Mouse (Mus musculus) CH12.LX (cell line): ENCODE results near the gene Plce1. TPM values are rescaled to one million over a fixed set of nuclear protein-coding genes. Genes with fewer than 3 reads are reported as not detected.

ENCODE experiments used
- DNase-seq: peaks from one replicate; pipeline ENCODE4 v3.0.0-alpha.2; 2013; ENCODE audit errors: extremely low read depth
- H3K27ac ChIP-seq: 2 replicates; pipeline ENCODE4 v1.5.1; 2012; ENCODE audit warnings: low read depth, mild to moderate bottlenecking, control low read depth, moderate library complexity; ENCODE audit not compliant: insufficient read depth
- H3K27me3 ChIP-seq: replicated peaks from 2 replicates; pipeline ENCODE3; 2012; ENCODE audit warnings: inconsistent platforms
- H3K36me3 ChIP-seq, 2 experiments: replicated peaks in 1 of 2; 2 replicates each; pipeline versions ENCODE3 to v1.6.1; 2012; ENCODE audit warnings: inconsistent platforms in 1 of 2, low read length in 1 of 2, mild to moderate bottlenecking in 1 of 2, mixed read lengths in 1 of 2, moderate library complexity in 1 of 2; ENCODE audit not compliant: control insufficient read depth in 1 of 2, insufficient read depth in 1 of 2
- H3K4me1 ChIP-seq, 2 experiments: 2 replicates each; pipeline ENCODE4 v1.6.1; 2012; ENCODE audit warnings: inconsistent platforms in 1 of 2, moderate library complexity in 1 of 2; ENCODE audit not compliant: insufficient read depth in 2 of 2, control insufficient read depth in 1 of 2
- H3K4me2 ChIP-seq: 2 replicates; pipeline ENCODE4 v1.6.1; 2012; ENCODE audit warnings: low read depth, mild to moderate bottlenecking, control low read depth; ENCODE audit not compliant: poor library complexity, insufficient read depth, severe bottlenecking
- H3K4me3 ChIP-seq, 3 experiments: fragments of 150-350 bp in 1 of 3; sonication (generic) in 1 of 3; replicated peaks in 1 of 3; 2 replicates each; pipeline versions ENCODE3 to v1.5.1; 2011 to 2012; ENCODE audit warnings: low read depth in 2 of 3, low read length in 2 of 3, mild to moderate bottlenecking in 2 of 3, moderate library complexity in 2 of 3, control low read depth in 1 of 3, improper control_type of control experiment in 1 of 3, inconsistent platforms in 1 of 3, mixed read lengths in 1 of 3; ENCODE audit not compliant: poor library complexity in 1 of 3
- H3K79me2 ChIP-seq: replicated peaks from 2 replicates; pipeline ENCODE4 v1.6.1; 2012; ENCODE audit warnings: mild to moderate bottlenecking, moderate library complexity; ENCODE audit not compliant: control insufficient read depth, poor library complexity, insufficient read depth, severe bottlenecking; ENCODE audit errors: extremely low read depth
- H3K9ac ChIP-seq: 2 replicates; pipeline ENCODE4 v1.6.1; 2012; ENCODE audit warnings: low read depth, mild to moderate bottlenecking, control low read depth, moderate library complexity; ENCODE audit not compliant: insufficient read depth
- H3K9me3 ChIP-seq: replicated peaks from 2 replicates; pipeline ENCODE3; 2012; ENCODE audit warnings: low read length, inconsistent platforms, mixed read lengths
- BHLHE40 ChIP-seq: IDR thresholded peaks from 2 replicates; pipeline ENCODE4 v1.6.1; 2011; ENCODE audit warnings: mild to moderate bottlenecking, low read depth, low read length, improper control_type of control experiment
- CHD1 ChIP-seq: IDR thresholded peaks from 2 replicates; pipeline ENCODE4 v1.6.1; 2012; ENCODE audit warnings: low read depth, low read length, improper control_type of control experiment, inconsistent platforms
- ELF1 ChIP-seq: IDR thresholded peaks from 2 replicates; pipeline ENCODE4 v1.6.1; 2014; ENCODE audit warnings: low read depth, mild to moderate bottlenecking, inconsistent platforms, low read length, improper control_type of control experiment
- EP300 ChIP-seq: IDR thresholded peaks from 2 replicates; pipeline ENCODE4 v1.6.1; 2011; ENCODE audit warnings: low read length, improper control_type of control experiment
- IRF4 ChIP-seq: IDR thresholded peaks from 2 replicates; pipeline ENCODE4 v1.6.1; 2014; ENCODE audit warnings: low read depth, mild to moderate bottlenecking, inconsistent platforms, low read length, improper control_type of control experiment
- JUND ChIP-seq: conservative IDR thresholded peaks from 2 replicates; pipeline ENCODE4 v1.6.1; 2011; ENCODE audit warnings: low read depth, low read length, improper control_type of control experiment
- MAFK ChIP-seq: IDR thresholded peaks from 2 replicates; pipeline ENCODE4 v1.6.1; 2011; ENCODE audit warnings: low read length, improper control_type of control experiment; ENCODE audit not compliant: insufficient replicate concordance
- MAX ChIP-seq: IDR thresholded peaks from 2 replicates; pipeline ENCODE4 v1.6.1; 2011; ENCODE audit warnings: low read length, improper control_type of control experiment
- MAZ ChIP-seq: IDR thresholded peaks from 2 replicates; pipeline ENCODE4 v1.6.1; 2012; ENCODE audit warnings: low read depth, mild to moderate bottlenecking, inconsistent platforms, low read length, improper control_type of control experiment, moderate library complexity
- MEF2A ChIP-seq: IDR thresholded peaks from 2 replicates; pipeline ENCODE4 v1.6.1; 2014; ENCODE audit warnings: low read depth, mild to moderate bottlenecking, inconsistent platforms, low read length, improper control_type of control experiment, borderline replicate concordance
- NELFE ChIP-seq: IDR thresholded peaks from 2 replicates; pipeline ENCODE4 v1.6.1; 2011; ENCODE audit warnings: low read depth, low read length, improper control_type of control experiment
- PAX5 ChIP-seq: IDR thresholded peaks from 2 replicates; pipeline ENCODE4 v1.6.1; 2012; ENCODE audit warnings: low read length, inconsistent platforms, mixed read lengths
- POLR2AphosphoS2 ChIP-seq: IDR thresholded peaks from 2 replicates; pipeline ENCODE4 v1.6.1; 2011; ENCODE audit warnings: low read depth, low read length, improper control_type of control experiment
- RAD21 ChIP-seq: IDR thresholded peaks from 2 replicates; pipeline ENCODE4 v1.6.1; 2011; ENCODE audit warnings: low read depth, mild to moderate bottlenecking, low read length, improper control_type of control experiment, moderate library complexity
- RCOR1 ChIP-seq: conservative IDR thresholded peaks from 2 replicates; pipeline ENCODE4 v1.6.1; 2012; ENCODE audit warnings: low read depth, mild to moderate bottlenecking, inconsistent platforms, low read length, improper control_type of control experiment
- SIN3A ChIP-seq: IDR thresholded peaks from 2 replicates; pipeline ENCODE4 v1.6.1; 2012; ENCODE audit warnings: low read length, improper control_type of control experiment, inconsistent platforms
- SMC3 ChIP-seq: IDR thresholded peaks from 2 replicates; pipeline ENCODE4 v1.6.1; 2011; ENCODE audit warnings: low read depth, low read length, improper control_type of control experiment
- TCF12 ChIP-seq: IDR thresholded peaks from 2 replicates; pipeline ENCODE4 v1.6.1; 2014; ENCODE audit warnings: low read depth, mild to moderate bottlenecking, inconsistent platforms, low read length, improper control_type of control experiment
- USF1 ChIP-seq: IDR thresholded peaks from 2 replicates; pipeline ENCODE4 v1.6.1; 2014; ENCODE audit warnings: low read depth, mild to moderate bottlenecking, inconsistent platforms, low read length, improper control_type of control experiment
- USF2 ChIP-seq: conservative IDR thresholded peaks from 2 replicates; pipeline ENCODE4 v1.6.1; 2011; ENCODE audit warnings: low read depth, low read length, improper control_type of control experiment
- ZKSCAN1 ChIP-seq: IDR thresholded peaks from 2 replicates; pipeline ENCODE4 v1.6.1; 2012; ENCODE audit warnings: low read depth, inconsistent platforms, low read length, improper control_type of control experiment, borderline replicate concordance
- ZMIZ1 ChIP-seq: IDR thresholded peaks from 2 replicates; pipeline ENCODE4 v1.6.1; 2012; ENCODE audit warnings: low read depth, mild to moderate bottlenecking, inconsistent platforms, low read length, improper control_type of control experiment
- ZNF384 ChIP-seq: IDR thresholded peaks from 2 replicates; pipeline ENCODE4 v1.6.1; 2012; ENCODE audit warnings: low read depth, low read length, improper control_type of control experiment, inconsistent platforms
- dilution Hi-C: fragments of 300-500 bp; cut with MboI; formaldehyde crosslinking; loops from 2 replicates; pipeline ENCODE4 v1.14.3; 2020; ENCODE audit warnings: low sequenced_read_pairs; ENCODE audit not compliant: extremely low pct_unique_long_range_greater_than_20kb, extremely low pct_ligation_motif_present
- in situ Hi-C: fragments of 300-500 bp; cut with MboI; formaldehyde crosslinking; loops from 3 replicates; pipeline ENCODE4 v1.14.3; 2019; ENCODE audit warnings: low sequenced_read_pairs, low pct_ligation_motif_present, low pct_unique_long_range_greater_than_20kb, mixed read lengths
- polyA plus RNA-seq: library from polyadenylated mRNA; unstranded; fragments of >175 nt; gene quantifications from 2 replicates; pipeline ENCODE4 v1.2.1, GENCODE M21; 2012; ENCODE audit warnings: low read depth; ENCODE audit not compliant: insufficient read length
- total RNA-seq, 2 experiments: library from RNA; depleted of rRNA; stranded (reverse); fragments of 300-350 nt in 1 of 2; fragments of >200 nt in 1 of 2; gene quantifications; 2 replicates each; pipeline ENCODE4 v1.2.3; 2012 to 2014

Gene Plce1
- total and polyA plus RNA-seq, 3 experiments: under 0.01 to 0.13 (median 0.05) TPM

DNA sequence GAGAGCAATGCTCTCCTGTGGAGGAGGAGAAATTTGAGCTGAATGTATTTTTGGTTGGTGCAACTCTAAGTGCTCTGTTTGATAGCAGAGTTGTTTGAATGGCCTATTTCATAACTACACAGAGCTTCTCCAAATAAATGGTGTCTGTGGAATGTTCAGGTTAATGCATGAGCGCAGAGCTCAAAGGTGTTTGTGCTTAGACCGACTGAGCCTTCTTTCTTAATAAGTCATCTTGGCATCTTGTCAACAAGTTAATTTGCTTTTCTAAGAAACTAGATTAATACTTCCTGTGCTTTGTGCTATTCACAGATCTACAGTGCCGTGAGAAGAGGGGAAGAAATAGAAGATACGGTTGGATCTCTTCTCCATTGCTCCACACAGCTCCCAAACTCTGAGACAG is 139.2 kb downstream of the Plce1 start:
- no peak for DNase-seq
- Histone ChIP-seq H3K4me1 (peaks cover 0 to 3% of the 10 kb centered on the region in 2 experiments; a peak in 1 of 4 replicates), H3K9ac (no peak overlapping the region), H3K36me3 (no peaks in the 10 kb centered on the region), H3K79me2 (no peaks in the 10 kb centered on the region), H3K4me2 (no peak overlapping the region), H3K9me3 (no peaks in the 10 kb centered on the region), H3K27me3 (no peaks in the 10 kb centered on the region), H3K4me3 (no peak overlapping the region), H3K27ac (no peak overlapping the region)
- TF ChIP-seq POLR2AphosphoS2: no peak
- no peak for TF ChIP-seq ZMIZ1
- no peak for TF ChIP-seq EP300
- TF ChIP-seq ZKSCAN1: no peak
- no peak for TF ChIP-seq ZNF384
- TF ChIP-seq BHLHE40: no peak
- no peak for TF ChIP-seq MAFK
- TF ChIP-seq CHD1: no peak
- no peak for TF ChIP-seq JUND
- TF ChIP-seq MEF2A: no peak
- dilution Hi-C loops: no loop called here
- in situ Hi-C loops: no loop called here

DNA sequence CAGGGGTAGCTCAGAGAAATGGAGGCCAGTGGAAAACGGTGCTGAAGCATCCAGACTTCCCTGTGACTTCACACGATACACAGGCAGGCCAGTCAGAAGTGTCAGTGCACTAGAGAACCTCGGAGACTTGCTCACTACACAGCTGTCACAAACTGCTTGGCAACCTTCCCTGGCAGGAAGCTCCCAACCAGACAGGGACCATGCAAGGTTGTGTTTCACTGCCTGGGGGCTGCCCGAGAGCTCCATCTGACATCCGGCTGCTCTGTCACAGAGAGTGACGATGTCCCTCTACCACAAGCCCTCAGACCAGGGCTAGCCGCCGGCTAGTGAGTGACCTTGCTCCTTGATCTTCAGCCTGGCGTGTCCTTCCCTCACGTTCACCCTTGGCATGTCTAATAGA is 140.6 kb downstream of the Plce1 start:
- Histone ChIP-seq H3K27ac (no peak overlapping the region), H3K79me2 (no peaks in the 10 kb centered on the region), H3K4me3 (no peak overlapping the region), H3K27me3 (no peaks in the 10 kb centered on the region), H3K36me3 (no peaks in the 10 kb centered on the region), H3K9me3 (no peaks in the 10 kb centered on the region), H3K9ac (no peak overlapping the region), H3K4me1 (peaks cover 0 to 3% of the 10 kb centered on the region in 2 experiments; a peak in 1 of 4 replicates), H3K4me2 (peak overlapping the region; percentile 0; the same call in 1 of the 2 replicates)
- DNase-seq: no peak
- in situ Hi-C loops: no loop called here
- TF ChIP-seq ELF1: no peak
- TF ChIP-seq POLR2AphosphoS2: no peak
- no peak for TF ChIP-seq TCF12
- TF ChIP-seq USF2: no peak
- no peak for TF ChIP-seq PAX5
- no peak for TF ChIP-seq CHD1
- TF ChIP-seq IRF4: no peak
- TF ChIP-seq MAFK: no peak
- no peak for TF ChIP-seq RAD21
- TF ChIP-seq MAZ: no peak
- no peak for TF ChIP-seq ZNF384
- no peak for TF ChIP-seq SIN3A
- TF ChIP-seq SMC3: no peak
- TF ChIP-seq MAX: no peak
- TF ChIP-seq NELFE: no peak
- no peak for TF ChIP-seq RCOR1
- TF ChIP-seq ZMIZ1: no peak
- TF ChIP-seq USF1: no peak
- dilution Hi-C loops: no loop called here
